Mouse (Mus musculus): ENCODE measurements around the gene Btbd6. TPM values are rescaled to one million over a fixed set of nuclear protein-coding genes. Genes with fewer than 3 reads are reported as not detected.

Gene Btbd6
- polyA plus RNA-seq, 1 experiment from 2014 or later = 29.2 TPM

Other genes with a start within 250 kb of the Btbd6 start
- 3.6 and 3.9 TPM in 2 replicates for gene Pld4, start 215.8 kb upstream of the Btbd6 start, polyA plus RNA-seq (2016; fragmentation: Nextera tagmentation; extraction: Ambion mirVana)
- gene Ahnak2, start 173.8 kb upstream of the Btbd6 start, polyA plus RNA-seq (2016; fragmentation: Nextera tagmentation; extraction: Ambion mirVana) = 0.05 and 0.19 TPM in 2 replicates
- gene Clba1, start 167.5 kb upstream of the Btbd6 start, polyA plus RNA-seq (2016; fragmentation: Nextera tagmentation; extraction: Ambion mirVana) = 13.7 and 15.6 TPM in 2 replicates
- 144 and 149 TPM in 2 replicates for gene Cdca4, start 147.1 kb upstream of the Btbd6 start, polyA plus RNA-seq (2016; fragmentation: Nextera tagmentation; extraction: Ambion mirVana)
- not detected in 2 replicates for gene Gpr132, start 108.3 kb upstream of the Btbd6 start, polyA plus RNA-seq (2016; fragmentation: Nextera tagmentation; extraction: Ambion mirVana)
- 5.6 and 6.2 TPM in 2 replicates for gene Jag2, start 46.7 kb upstream of the Btbd6 start, polyA plus RNA-seq (2016; fragmentation: Nextera tagmentation; extraction: Ambion mirVana)
- 51.5 and 54.4 TPM in 2 replicates for gene Nudt14, start 34.4 kb upstream of the Btbd6 start, polyA plus RNA-seq (2016; fragmentation: Nextera tagmentation; extraction: Ambion mirVana)
- 70.2 and 74.2 TPM in 2 replicates for gene Brf1, start 24.2 kb downstream of the Btbd6 start, polyA plus RNA-seq (2016; fragmentation: Nextera tagmentation; extraction: Ambion mirVana)
- 26.3 and 27.6 TPM in 2 replicates for gene Pacs2, start 38.0 kb downstream of the Btbd6 start, polyA plus RNA-seq (2016; fragmentation: Nextera tagmentation; extraction: Ambion mirVana)
- gene Tex22, start 98.0 kb downstream of the Btbd6 start, polyA plus RNA-seq (2016; fragmentation: Nextera tagmentation; extraction: Ambion mirVana) = 0.26 TPM in 1 of 2 replicates, not detected in the other
- 22.2 and 22.7 TPM in 2 replicates for gene Mta1, start 121.8 kb downstream of the Btbd6 start, polyA plus RNA-seq (2016; fragmentation: Nextera tagmentation; extraction: Ambion mirVana)
- 223 and 227 TPM in 2 replicates for gene Crip2, start 163.8 kb downstream of the Btbd6 start, polyA plus RNA-seq (2016; fragmentation: Nextera tagmentation; extraction: Ambion mirVana)
- gene Crip1, start 169.8 kb downstream of the Btbd6 start, polyA plus RNA-seq (2016; fragmentation: Nextera tagmentation; extraction: Ambion mirVana) = 48.5 and 62.0 TPM in 2 replicates
- gene Tedc1, start 179.9 kb downstream of the Btbd6 start, polyA plus RNA-seq (2016; fragmentation: Nextera tagmentation; extraction: Ambion mirVana) = 48.3 and 49.6 TPM in 2 replicates
- gene Tmem121, start 209.4 kb downstream of the Btbd6 start, polyA plus RNA-seq (2016; fragmentation: Nextera tagmentation; extraction: Ambion mirVana) = 21.6 and 21.9 TPM in 2 replicates